Mouse (Mus musculus): ENCODE results near the gene Tagln.

- TF ChIP-seq EP300 (IDR thresholded peaks at IDR 0.05; ENCODE audit: low read depth), result no peak
- peak; percentile 38 for TF ChIP-seq CTCF (IDR thresholded peaks at IDR 0.05; ENCODE audit: low read depth)
Measured at GRCm38 (mm10) chr9:45976884-45977283, 41.0 kb upstream of the Tagln start.

All from liver, embryonic 14.5 days (tissue).